Mouse (Mus musculus) right cerebral cortex, postnatal 36 days (tissue): Measurements from ENCODE around the gene Aarsd1.
"Not testable (repeated sequence)": the region's sequence is repeated elsewhere in the genome, so short reads cannot be mapped to it uniquely, and the experiment has no call there.

Source experiments
- DNase-seq, 2 experiments: peaks; one replicate each; pipeline ENCODE4 v3.0.0; 2022; ENCODE audit warnings: low spot score in 2 of 2, mixed read lengths in 1 of 2

The Aarsd1 gene

DNA sequence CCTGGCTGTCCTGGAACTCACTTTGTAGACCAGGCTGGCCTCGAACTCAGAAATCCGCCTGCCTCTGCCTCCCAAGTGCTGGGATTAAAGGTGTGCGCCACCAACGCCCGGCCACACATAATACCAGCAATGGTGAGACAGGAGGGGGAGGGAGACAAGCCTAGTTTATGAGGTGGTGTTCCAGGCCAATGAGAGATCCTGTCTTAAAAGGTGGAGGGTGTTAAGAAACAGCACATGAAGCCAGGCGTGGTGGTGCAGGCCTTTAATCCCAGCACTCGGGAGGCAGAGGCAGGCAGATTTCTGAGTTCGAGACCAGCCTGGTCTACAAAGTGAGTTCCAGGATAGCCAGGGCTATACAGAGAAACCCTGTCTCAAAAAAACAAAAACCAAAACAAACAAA lies 39.2 kb downstream of the Aarsd1 start:
- not testable (repeated sequence) for DNase-seq

DNA sequence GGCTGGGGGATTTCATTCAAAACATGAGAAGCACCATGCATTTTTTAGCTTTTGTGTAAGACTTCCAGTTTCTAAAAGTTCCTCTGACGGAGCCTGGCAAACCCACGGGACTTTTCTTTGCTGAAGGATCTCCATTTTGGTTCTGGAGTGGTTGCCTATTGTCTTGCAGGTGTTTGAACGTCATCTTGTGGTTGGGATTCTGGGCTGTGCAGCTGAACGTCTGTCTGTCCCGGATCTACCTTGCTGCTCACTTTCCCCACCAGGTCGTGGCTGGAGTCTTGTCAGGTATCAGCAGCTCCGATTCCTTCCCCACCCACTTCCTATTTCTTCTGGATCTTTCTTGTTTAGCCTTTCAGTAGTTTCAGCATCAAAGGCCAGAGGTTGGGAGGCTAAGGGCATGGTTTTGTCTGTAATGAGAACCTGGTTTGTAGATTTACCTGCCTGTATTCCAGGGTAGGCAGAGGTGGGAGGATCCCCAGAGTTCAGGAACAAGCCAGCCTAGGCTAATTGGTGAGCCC lies 42.9 kb downstream of the Aarsd1 start:
- no peak for DNase-seq

DNA sequence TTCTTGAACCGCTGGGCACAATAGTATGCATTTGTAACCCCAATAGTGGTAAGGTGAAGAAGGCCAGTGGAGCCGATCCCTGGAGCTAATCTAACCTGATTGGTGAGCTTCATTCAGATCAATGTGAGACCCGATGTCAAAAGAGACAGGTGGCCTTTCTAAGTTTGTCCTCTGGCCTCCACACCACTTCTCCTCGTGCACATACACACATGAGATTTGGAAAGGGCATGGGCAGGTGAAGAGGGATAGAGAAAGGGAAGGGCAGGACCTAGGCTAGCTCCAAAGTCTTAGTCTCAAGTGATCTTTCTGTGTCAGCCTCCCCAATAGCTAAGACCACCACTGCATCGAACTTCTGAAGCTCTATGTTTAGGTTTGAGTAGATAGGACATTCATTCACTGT lies 47.3 kb downstream of the Aarsd1 start:
- no peak for DNase-seq

DNA sequence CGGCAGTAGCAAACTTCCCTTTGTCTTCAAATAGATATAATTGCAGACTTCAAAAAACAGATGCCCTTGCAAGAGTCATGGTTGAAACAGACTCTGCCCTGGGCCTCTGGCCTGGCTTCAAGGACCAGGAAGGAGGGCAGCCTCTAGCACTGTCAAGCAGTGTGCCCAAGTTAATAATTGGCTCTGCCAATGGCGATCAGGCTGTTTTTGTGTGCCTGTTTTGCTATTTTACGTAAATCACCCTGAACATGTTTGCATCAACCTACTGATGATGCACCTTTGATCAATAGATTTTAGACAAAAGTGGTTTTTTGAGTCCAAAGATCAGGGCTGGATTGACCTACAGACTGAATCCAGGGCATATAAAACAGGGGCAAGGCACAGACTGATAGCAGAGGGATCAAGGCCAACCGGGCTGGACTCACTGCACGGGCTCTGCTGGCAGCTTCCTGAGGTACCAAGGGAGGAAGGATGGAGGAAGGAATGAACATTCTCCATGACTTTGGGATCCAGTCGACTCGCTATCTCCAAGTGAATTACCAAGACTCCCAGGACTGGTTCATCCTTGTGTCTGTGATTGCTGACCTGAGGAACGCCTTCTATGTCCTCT lies 50.0 kb downstream of the Aarsd1 start, which contains the start of gene G6pc:
G6pc (plus strand) TSS at position 236 of the 610 bp plus-strand sequence.
- no peak for DNase-seq

DNA sequence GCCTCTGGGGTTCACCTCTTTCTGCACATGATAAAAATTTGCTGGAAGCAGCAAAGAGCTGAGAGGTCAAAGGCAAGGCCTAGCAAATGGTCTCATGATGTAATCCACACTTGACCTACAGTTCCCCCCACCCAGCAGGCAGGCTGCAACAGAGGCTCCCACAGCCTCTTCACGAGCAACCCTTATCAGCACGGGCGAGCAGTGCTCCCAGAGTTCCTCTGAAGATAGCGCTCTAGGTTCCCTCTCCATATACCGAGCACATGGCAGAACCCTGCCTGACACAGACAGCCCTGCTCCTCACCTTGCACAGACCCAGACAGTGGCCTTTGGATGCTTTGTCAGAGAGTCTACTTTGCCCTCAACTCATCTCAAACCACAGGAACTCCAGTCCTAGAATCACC lies 52.9 kb downstream of the Aarsd1 start:
- DNase-seq = no peak

DNA sequence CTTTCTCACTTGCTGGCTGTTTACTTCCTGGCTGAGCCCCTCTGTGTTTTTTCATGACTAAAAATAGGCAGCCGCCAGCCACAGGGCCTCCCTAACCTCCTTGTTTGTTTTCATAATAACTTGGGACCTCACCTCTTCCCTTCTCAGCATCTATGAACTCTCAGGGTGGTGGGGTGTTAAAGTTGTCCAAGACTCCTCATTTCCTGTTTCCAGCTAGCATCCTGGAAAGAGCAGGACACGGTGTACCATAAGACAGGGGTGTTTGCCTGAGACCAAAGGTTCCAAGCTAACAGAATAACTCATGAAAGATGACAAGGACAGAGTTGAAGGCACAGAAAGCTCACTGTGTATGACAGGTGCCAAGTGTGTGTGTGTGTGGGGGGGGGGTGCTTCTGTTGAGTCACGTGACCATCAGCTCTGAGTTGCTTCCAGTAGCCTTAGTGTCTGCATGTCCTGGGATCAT lies 56.7 kb downstream of the Aarsd1 start:
- DNase-seq = no peak

DNA sequence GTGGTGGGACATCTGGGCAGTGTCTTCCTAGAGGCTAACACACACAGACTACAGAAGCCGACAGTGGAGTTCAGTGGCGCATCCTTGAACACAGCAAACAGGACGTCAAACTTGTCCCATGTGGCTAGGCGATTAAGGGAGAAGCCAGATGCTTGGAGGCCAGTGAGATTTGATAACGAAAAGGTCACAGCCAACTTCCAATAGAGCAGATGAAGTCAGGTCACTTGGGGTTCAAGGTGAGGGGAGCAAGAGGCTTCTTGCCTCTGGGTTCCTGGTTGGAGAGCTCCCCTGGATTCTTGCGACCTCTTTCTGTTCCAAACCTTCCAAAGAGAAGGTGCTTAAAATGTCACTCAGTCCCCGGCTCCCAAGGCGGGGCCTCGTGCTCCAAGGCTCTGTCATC lies 57.6 kb downstream of the Aarsd1 start:
- DNase-seq = no peak

DNA sequence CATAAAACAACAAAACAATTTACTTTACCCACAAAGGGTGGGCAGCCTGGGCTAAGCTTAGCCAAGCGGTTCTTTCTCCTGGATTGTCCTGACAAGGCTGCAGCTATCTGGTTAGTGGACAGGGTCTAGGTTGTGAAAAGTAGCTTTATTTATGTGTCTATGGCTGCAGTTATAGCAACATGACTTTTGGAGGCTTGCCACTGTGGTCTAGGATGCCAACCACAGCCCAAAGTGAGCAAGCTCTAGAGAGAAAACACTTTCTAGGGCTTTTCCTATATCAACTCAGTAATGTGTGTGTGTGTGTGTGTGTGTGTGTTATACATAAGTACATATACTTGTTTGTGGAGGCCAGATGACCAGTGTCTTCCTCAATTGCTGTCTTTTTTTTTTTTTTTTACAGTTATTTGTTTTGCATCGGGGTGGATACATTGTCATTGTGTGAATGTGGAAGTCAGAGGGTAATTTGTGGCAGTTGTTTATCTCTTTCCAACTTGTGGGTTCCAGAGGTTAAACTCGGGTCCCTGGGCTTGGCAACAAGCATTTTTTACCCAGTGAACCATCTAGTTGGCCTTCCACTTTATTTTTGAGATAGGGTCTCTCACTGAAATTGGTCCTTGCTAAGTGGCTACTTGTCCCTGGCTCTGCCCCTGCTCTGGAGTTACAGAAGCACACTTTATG lies 59.8 kb downstream of the Aarsd1 start:
- DNase-seq = no peak
